Mouse (Mus musculus): ENCODE measurements at regions not wholly inside any gene's neighbourhood (a gene's known extent, or its start where the extent isn't known, plus 50 kb on each side); places are given as distances from the start of the nearest gene placed in this dataset.

GRCm38 (mm10) chr3:149157381-149157780 is 167.0 kb upstream of the Adgrl2 start:
- no peak for DNase-seq

GRCm38 (mm10) chr3:149152312-149152711 is 162.0 kb upstream of the Adgrl2 start:
- DNase-seq = no peak

- no peak for DNase-seq
These were observed 160.4 kb upstream of the Adgrl2 start for GRCm38 (mm10) chr3:149150796-149151195.

GRCm38 (mm10) chr3:149148608-149149007 is 158.3 kb upstream of the Adgrl2 start:
- no peak for DNase-seq

- no peak for DNase-seq
These were observed 157.6 kb upstream of the Adgrl2 start for GRCm38 (mm10) chr3:149147916-149148315.

GRCm38 (mm10) chr3:149146673-149147072 is 156.3 kb upstream of the Adgrl2 start:
- no peak for DNase-seq

GRCm38 (mm10) chr3:149140461-149140860 is 150.1 kb upstream of the Adgrl2 start:
- no peak for DNase-seq

- no peak for DNase-seq
These were observed 143.9 kb upstream of the Adgrl2 start for GRCm38 (mm10) chr3:149134028-149134938.

GRCm38 (mm10) chr3:149118806-149119205 is 128.5 kb upstream of the Adgrl2 start:
- DNase-seq = no peak

GRCm38 (mm10) chr3:149117684-149118056 is 127.3 kb upstream of the Adgrl2 start:
- no peak for DNase-seq

GRCm38 (mm10) chr3:149117018-149117683 is 126.8 kb upstream of the Adgrl2 start:
- DNase-seq = no peak

- DNase-seq = no peak
These were observed 126.2 kb upstream of the Adgrl2 start for GRCm38 (mm10) chr3:149116604-149117003.

- no peak for DNase-seq
These were observed 125.5 kb upstream of the Adgrl2 start for GRCm38 (mm10) chr3:149115901-149116300.

GRCm38 (mm10) chr3:149112878-149113277 is 122.5 kb upstream of the Adgrl2 start:
- no peak for DNase-seq

GRCm38 (mm10) chr3:149111529-149112439 is 121.4 kb upstream of the Adgrl2 start:
- no peak for DNase-seq

GRCm38 (mm10) chr3:149110831-149111230 is 120.5 kb upstream of the Adgrl2 start:
- DNase-seq = no peak

GRCm38 (mm10) chr3:149105709-149106450 is 115.5 kb upstream of the Adgrl2 start:
- DNase-seq = no peak

- DNase-seq = no peak
These were observed 114.8 kb upstream of the Adgrl2 start for GRCm38 (mm10) chr3:149105181-149105580.

GRCm38 (mm10) chr3:149104080-149104479 is 113.7 kb upstream of the Adgrl2 start:
- no peak for DNase-seq

- no peak for DNase-seq
These were observed 113.1 kb upstream of the Adgrl2 start for GRCm38 (mm10) chr3:149103469-149103868.

- DNase-seq = no peak
These were observed 112.5 kb upstream of the Adgrl2 start for GRCm38 (mm10) chr3:149102846-149103245.

- no peak for DNase-seq
These were observed 111.4 kb upstream of the Adgrl2 start for GRCm38 (mm10) chr3:149101785-149102184.

All from cerebellum, adult 18-20 months (tissue).